Mouse (Mus musculus) CD4-positive, CD25-positive, alpha-beta regulatory T cell (primary cell): ENCODE data around the gene Jup. TPM values are rescaled to one million over a fixed set of nuclear protein-coding genes. Genes with fewer than 3 reads are reported as not detected.

Experiments
- polyA plus RNA-seq: library from polyadenylated mRNA; unstranded; fragments of 100-300 nt; shearing (Covaris generic); gene quantifications from one replicate; pipeline ENCODE4 v1.2.1, GENCODE M21; 2017

The Jup gene
- 2.8 TPM for polyA plus RNA-seq

GRCm38 (mm10) chr11:100397600-100398389 lies at the start of gene Jup:
TSS of gene Jup (minus strand) at chr11:100397763.

GRCm38 (mm10) chr11:100441797-100442196 lies 44.2 kb upstream of the Jup start, which contains the start of the genes Nt5c3b and Klhl10:
TSS of gene Nt5c3b (minus strand) at chr11:100441808.
TSS of gene Klhl10 (plus strand) at chr11:100441917.

DNA sequence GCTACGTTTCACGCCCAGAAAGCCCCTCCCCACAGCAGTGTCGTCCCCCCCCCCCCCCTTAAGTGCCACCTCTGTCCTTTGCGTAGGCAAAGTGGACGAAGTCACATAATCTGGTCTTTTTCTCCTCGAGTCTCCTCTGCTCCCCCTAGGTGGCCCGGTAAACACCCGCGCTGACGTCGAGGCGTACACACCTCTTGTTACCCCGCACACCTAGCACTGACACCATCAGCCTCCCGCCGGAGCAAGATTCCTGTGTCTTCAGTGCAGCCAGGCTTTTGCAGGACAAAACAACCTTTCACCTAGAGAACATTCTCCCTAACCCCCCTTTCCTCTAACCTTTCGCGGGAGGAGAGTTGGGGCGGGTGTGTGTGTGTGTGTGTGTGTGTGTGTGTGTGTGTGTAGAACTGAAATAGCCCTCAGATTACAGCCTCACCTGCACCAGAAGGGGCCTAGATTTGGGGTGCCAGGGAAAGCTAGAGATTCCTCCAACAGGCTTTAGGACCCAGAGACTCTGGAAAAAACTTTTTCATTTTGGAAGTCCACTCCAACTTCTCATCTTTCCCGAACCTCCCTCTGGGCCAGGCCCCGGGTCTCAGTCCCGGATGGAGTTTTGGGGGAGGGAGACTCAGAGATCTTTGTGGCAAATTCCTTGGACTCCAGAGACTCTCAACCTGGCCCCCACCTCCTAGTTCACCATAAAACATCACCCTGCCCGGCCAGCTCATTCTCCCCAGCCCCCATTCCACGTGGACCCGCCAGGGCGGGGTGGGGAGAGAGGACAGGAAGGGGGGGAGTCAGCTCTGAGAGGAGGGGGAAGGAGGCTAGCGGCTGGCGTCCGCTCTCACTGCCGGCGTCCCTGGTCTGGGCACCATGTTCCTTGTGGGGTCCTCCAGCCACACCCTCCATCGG lies 17.6 kb upstream of the Jup start, which contains the start of gene Fkbp10:
TSS of gene Fkbp10 (plus strand) at position 784 of the 909 bp plus-strand sequence.

GRCm38 (mm10) chr11:100414021-100414913 lies 16.7 kb upstream of the Jup start, which contains the start of gene P3h4:
TSS of gene P3h4 (minus strand) at chr11:100414836.

GRCm38 (mm10) chr11:100355972-100356818 lies 41.4 kb downstream of the Jup start, which contains the start of gene Hap1:
TSS of gene Hap1 (minus strand) at chr11:100356128.

DNA sequence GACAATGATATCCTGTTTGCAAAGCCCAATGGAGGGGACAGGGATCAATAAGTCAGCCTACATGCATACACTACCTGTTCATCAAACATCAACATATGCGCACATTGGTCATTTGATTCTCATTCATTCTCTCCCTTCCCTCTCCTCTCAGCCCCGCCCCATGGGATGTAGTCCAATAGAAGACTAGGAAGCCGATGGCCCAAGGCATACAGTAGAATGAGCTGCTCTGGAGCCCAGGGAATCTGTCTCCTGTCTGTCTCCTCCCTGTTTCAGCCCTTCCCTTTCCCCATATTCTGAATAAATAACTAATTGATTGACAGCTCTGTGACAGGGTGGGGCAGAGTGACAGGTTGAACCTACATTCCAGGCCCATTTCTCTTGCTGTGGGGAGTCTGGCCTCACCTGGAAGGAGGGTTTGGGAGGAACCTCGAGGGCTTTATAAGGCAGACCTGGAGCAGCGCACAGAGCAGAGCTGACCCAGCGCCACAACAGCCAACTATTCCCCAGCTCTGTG lies 63.6 kb downstream of the Jup start, which contains the start of gene Gast:
TSS of gene Gast (plus strand) at position 464 of the 514 bp plus-strand sequence.

GRCm38 (mm10) chr11:100319492-100320171 lies 77.9 kb downstream of the Jup start, which contains the start of gene Eif1:
TSS of gene Eif1 (plus strand) at chr11:100319885.

Other genes starting within 250 kb of the Jup start
- gene Krt19, start 249.1 kb downstream of the Jup start, polyA plus RNA-seq = not detected
- not detected for gene Krt9, start 204.5 kb downstream of the Jup start, polyA plus RNA-seq
- gene Krt14, start 190.2 kb downstream of the Jup start, polyA plus RNA-seq = not detected
- not detected for gene Krt16, start 148.9 kb downstream of the Jup start, polyA plus RNA-seq
- gene Krt17, start 136.7 kb downstream of the Jup start, polyA plus RNA-seq = 0.30 TPM
- not detected for gene Krt42, start 127.9 kb downstream of the Jup start, polyA plus RNA-seq
- 2,424 TPM for gene Eif1, start 77.9 kb downstream of the Jup start, polyA plus RNA-seq
- not detected for gene Gast, start 63.4 kb downstream of the Jup start, polyA plus RNA-seq
- gene Hap1, start 41.6 kb downstream of the Jup start, polyA plus RNA-seq = 2.1 TPM
- gene P3h4, start 17.1 kb upstream of the Jup start, polyA plus RNA-seq = not detected
- 0.30 TPM for gene Fkbp10, start 17.9 kb upstream of the Jup start, polyA plus RNA-seq
- gene Nt5c3b, start 44.0 kb upstream of the Jup start, polyA plus RNA-seq = 163 TPM
- gene Klhl10, start 44.2 kb upstream of the Jup start, polyA plus RNA-seq = 0.29 TPM
- 4.2 TPM for gene Klhl11, start 75.0 kb upstream of the Jup start, polyA plus RNA-seq
- gene Acly, start 130.2 kb upstream of the Jup start, polyA plus RNA-seq = 155 TPM
- 0.13 TPM for gene Ttc25, start 147.8 kb upstream of the Jup start, polyA plus RNA-seq
- 392 TPM for gene Cnp, start 177.1 kb upstream of the Jup start, polyA plus RNA-seq
- 28.4 TPM for gene Nkiras2, start 221.5 kb upstream of the Jup start, polyA plus RNA-seq
- 616 TPM for gene Dnajc7, start 222.4 kb upstream of the Jup start, polyA plus RNA-seq